Mouse (Mus musculus) intestine, embryonic 14.5 days (tissue): ENCODE results near the gene Higd1b. TPM values are rescaled to one million over a fixed set of nuclear protein-coding genes. Genes with fewer than 3 reads are reported as not detected.

Experiments
- ATAC-seq: fragments of 200-750 bp; cut with Nextera tagmentation; replicated peaks from 2 replicates; pipeline ENCODE4 v1.8.0; 2017; ENCODE audit warnings: low read depth, moderate number of reproducible peaks, moderate TSS enrichment, moderate library complexity; ENCODE audit not compliant: low FRiP score, low TSS enrichment
- DNase-seq: peaks from one replicate; pipeline ENCODE4 v3.0.0-alpha.2; 2018; ENCODE audit warnings: low spot score
- H3K27ac ChIP-seq: fragments of 300-500 bp; sonication (generic); 2 replicates; pipeline ENCODE4 v1.5.1; 2014; ENCODE audit warnings: low read depth, mild to moderate bottlenecking, control low read depth
- H3K27me3 ChIP-seq: fragments of 300-500 bp; sonication (generic); replicated peaks from 2 replicates; pipeline ENCODE4 v1.6.1; 2014; ENCODE audit warnings: low read length, control low read depth; ENCODE audit not compliant: control insufficient read depth, insufficient read depth
- H3K36me3 ChIP-seq: fragments of 300-500 bp; sonication (generic); 2 replicates; pipeline ENCODE4 v1.6.1; 2014; ENCODE audit warnings: low read length, control low read depth; ENCODE audit not compliant: control insufficient read depth, insufficient read depth
- H3K4me1 ChIP-seq: fragments of 300-500 bp; sonication (generic); replicated peaks from 2 replicates; pipeline ENCODE4 v1.6.1; 2014; ENCODE audit warnings: low read length, control low read depth, mixed read lengths; ENCODE audit not compliant: control insufficient read depth, insufficient read depth
- H3K4me2 ChIP-seq: fragments of 300-500 bp; sonication (generic); 2 replicates; pipeline ENCODE4 v1.6.1; 2014; ENCODE audit warnings: low read length
- H3K4me3 ChIP-seq: fragments of 300-500 bp; sonication (generic); 2 replicates; pipeline ENCODE4 v1.5.1; 2014; ENCODE audit warnings: low read depth, low read length, control low read depth, mixed read lengths
- H3K9ac ChIP-seq: fragments of 300-500 bp; sonication (generic); 2 replicates; pipeline ENCODE4 v1.6.1; 2014; ENCODE audit warnings: mild to moderate bottlenecking, low read length
- H3K9me3 ChIP-seq: fragments of 300-500 bp; sonication (generic); 2 replicates; pipeline ENCODE4 v1.6.1; 2016; ENCODE audit warnings: low read length, control low read depth; ENCODE audit not compliant: control insufficient read depth
- WGBS: fragments of 180-500 bp; shearing (Covaris S2); extraction: QIAGEN DNeasy Blood & Tissue Kit; methylation state at CpG from one replicate; pipeline ENCODE4 v1.1.7; 2014; 5-methylcytosine and 5-hydroxymethylcytosine counted together
- polyA plus RNA-seq: library from polyadenylated mRNA; unstranded; fragments of >200 nt; fragmentation: Nextera tagmentation; extraction: Ambion mirVana; gene quantifications from 2 replicates; pipeline ENCODE4 v1.2.1, GENCODE M21; 2014

The Higd1b gene
- polyA plus RNA-seq, 1 experiment from 2014 or later: not detected

DNA sequence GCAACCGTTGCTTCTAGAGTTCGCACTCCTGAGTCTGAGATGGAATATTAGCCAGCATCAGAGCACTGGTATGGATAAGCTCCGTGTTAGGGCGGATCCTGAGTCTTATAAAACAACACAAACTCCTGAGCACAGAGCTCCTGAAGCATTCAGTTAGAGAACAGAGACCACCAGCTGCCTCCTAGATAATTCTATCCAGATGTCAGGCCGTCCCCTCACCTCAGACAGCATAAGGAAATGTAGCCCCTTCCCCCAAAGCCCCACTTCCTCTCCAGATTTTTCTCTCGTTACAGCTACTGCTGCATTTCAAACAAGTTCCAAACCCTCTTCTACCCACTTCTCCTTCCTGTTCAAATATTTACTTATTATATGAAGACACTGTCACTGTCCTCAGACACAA, 20.3 kb downstream of the Higd1b start:
- DNase-seq: no peak
- Histone ChIP-seq H3K36me3 (peaks cover 96% of the 10 kb centered on the region), H3K4me3 (no peak overlapping the region), H3K27me3 (no peaks in the 10 kb centered on the region), H3K4me1 (no peaks in the 10 kb centered on the region), H3K9ac (no peak overlapping the region), H3K27ac (no peak overlapping the region), H3K4me2 (no peak overlapping the region), H3K9me3 (no peaks in the 10 kb centered on the region)
- 78% methylated on average over 6 of the region's 6 CpGs for WGBS
- ATAC-seq: no peak

DNA sequence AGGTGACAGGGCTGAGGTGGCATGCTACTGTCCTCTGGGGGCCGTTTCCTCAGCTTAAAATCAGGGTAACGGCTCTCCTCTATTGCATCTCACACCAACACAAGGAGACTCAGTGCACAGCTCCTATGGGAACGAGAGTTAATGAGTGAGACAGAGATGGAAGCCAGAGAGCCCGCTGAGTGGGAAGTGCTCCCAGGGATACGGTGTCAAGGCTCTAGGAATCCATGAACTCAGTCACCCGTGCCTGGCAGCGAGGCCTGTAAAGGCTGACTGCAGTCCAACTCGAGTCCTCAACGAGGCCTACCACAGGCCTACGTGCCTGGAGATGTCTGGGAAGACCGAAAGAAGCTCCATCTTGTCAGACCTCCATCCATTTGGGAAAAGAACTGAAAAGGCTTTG, 23.3 kb downstream of the Higd1b start:
- no peak overlapping the region for H3K9ac ChIP-seq
- no peaks in the 10 kb centered on the region for H3K27me3 ChIP-seq
- WGBS: 93% methylated on average over 11 of the region's 11 CpGs
- no peak overlapping the region for H3K4me2 ChIP-seq
- no peak overlapping the region for H3K27ac ChIP-seq
- no peak for DNase-seq
- ATAC-seq: no peak
- H3K36me3 ChIP-seq: peaks cover 99% of the 10 kb centered on the region
- no peaks in the 10 kb centered on the region for H3K9me3 ChIP-seq
- H3K4me3 ChIP-seq: no peak overlapping the region
- no peaks in the 10 kb centered on the region for H3K4me1 ChIP-seq

DNA sequence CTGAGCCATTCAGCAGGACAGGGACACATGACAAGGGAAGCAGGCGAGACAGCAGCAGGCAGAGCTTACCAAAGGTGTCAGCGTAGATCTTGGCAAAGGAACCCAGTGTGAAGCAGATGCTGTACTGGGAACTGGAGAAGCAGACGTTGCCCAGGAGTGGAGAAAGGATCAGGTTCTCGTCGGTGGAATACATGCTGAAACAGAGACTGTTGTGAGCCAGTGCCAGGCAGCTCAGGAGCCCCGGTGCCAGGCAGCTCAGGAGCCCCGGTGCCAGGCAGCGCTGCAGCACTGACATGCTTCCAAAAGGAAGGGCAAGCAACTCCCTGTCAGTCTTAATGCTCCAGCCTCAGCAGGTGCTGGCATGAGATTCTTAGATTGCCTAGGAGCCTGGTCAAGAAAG, 24.3 kb downstream of the Higd1b start:
- no peaks in the 10 kb centered on the region for H3K9me3 ChIP-seq
- peaks cover 97% of the 10 kb centered on the region for H3K36me3 ChIP-seq
- WGBS: 91% methylated on average over 8 of the region's 8 CpGs
- no peak overlapping the region for H3K4me3 ChIP-seq
- ATAC-seq (no peak), DNase-seq (no peak)
- H3K9ac ChIP-seq: no peak overlapping the region
- H3K4me1 ChIP-seq: no peaks in the 10 kb centered on the region
- no peak overlapping the region for H3K27ac ChIP-seq
- no peaks in the 10 kb centered on the region for H3K27me3 ChIP-seq
- no peak overlapping the region for H3K4me2 ChIP-seq

DNA sequence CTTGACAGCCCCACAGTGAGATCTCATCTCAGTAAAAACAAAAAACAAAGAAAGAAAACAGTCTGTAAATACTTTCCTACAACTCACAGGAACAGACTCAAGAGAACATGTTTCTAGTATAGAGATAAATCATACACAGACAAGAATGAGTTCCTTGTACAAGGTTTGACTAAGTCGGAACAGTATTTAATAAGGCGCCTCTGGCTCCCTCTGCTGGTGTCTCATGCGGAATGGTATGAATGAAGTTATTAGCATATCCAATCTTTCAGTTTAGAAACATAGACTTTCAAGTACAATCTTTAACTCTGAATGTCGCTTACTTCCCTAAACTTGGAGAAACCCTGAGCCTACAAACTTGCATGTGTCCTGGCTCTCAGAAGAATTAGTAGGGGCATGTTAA, 28.6 kb downstream of the Higd1b start:
- H3K27ac ChIP-seq: no peak overlapping the region
- DNase-seq (peak; percentile 88), ATAC-seq (no peak)
- 31% methylated on average over 4 of the region's 4 CpGs for WGBS
- H3K9me3 ChIP-seq: no peaks in the 10 kb centered on the region
- peaks cover 95% of the 10 kb centered on the region for H3K36me3 ChIP-seq
- H3K4me3 ChIP-seq: no peak overlapping the region
- no peak overlapping the region for H3K4me2 ChIP-seq
- no peaks in the 10 kb centered on the region for H3K27me3 ChIP-seq
- H3K9ac ChIP-seq: no peak overlapping the region
- H3K4me1 ChIP-seq: no peaks in the 10 kb centered on the region

DNA sequence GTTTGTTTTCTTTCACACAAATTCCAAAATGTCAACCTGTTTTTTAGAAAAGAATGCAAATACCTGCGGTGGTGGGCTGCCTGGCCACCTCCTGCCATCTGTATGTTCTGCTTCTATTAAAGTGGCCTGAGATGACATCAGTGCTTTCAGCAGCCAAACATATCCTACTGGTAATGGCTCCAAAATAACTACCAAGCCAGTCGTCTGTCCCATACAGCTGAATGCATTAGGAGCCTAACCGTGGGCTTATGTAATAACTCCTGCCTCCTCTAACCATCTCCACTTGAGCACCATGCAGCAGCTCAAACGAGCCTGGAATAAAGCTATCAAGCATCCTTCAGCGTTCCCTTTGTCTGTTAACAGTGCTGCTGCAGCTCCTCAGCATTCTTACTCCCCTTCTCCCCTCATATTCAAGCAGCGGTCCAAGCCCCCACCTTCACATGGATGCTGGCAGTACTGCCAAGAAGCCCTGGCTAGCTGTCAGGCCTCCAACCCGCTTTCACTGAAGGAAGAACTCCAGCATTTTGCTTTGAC, 39.2 kb downstream of the Higd1b start:
- H3K4me2 ChIP-seq: no peak overlapping the region
- ATAC-seq (no peak), DNase-seq (no peak)
- peaks cover 7% of the 10 kb centered on the region for H3K4me1 ChIP-seq
- H3K9ac ChIP-seq: no peak overlapping the region
- 88% methylated on average over 7 of the region's 7 CpGs for WGBS
- H3K27me3 ChIP-seq: no peaks in the 10 kb centered on the region
- H3K4me3 ChIP-seq: no peak overlapping the region
- peaks cover 64% of the 10 kb centered on the region for H3K36me3 ChIP-seq
- H3K9me3 ChIP-seq: no peaks in the 10 kb centered on the region
- H3K27ac ChIP-seq: no peak overlapping the region

DNA sequence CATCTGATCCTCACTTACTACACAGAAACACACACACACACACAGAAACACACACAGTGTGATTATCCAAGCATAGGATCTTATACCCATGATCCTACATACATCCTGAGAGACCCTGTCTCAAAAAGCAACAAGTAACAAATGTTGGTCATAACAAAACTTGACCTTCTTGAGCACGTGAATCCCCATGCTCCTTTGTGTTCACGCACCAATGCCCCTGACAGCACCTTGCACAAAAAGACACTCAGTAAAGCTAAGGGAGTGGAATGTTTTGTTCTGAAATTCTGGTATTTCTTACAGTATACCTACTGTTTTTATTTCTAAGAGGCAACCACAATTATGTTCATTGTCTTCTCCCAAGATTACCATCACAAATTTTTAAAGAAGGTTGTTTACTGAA, 43.9 kb downstream of the Higd1b start:
- DNase-seq (no peak), ATAC-seq (no peak)
- peak overlapping the region; percentile 69; the same call in 1 of the 2 replicates for H3K9ac ChIP-seq
- H3K9me3 ChIP-seq: no peaks in the 10 kb centered on the region
- peaks cover 32% of the 10 kb centered on the region for H3K36me3 ChIP-seq
- H3K27ac ChIP-seq: no peak overlapping the region
- H3K4me3 ChIP-seq: no peak overlapping the region
- peak overlapping the region; percentile 80 for H3K4me2 ChIP-seq
- H3K4me1 ChIP-seq: peaks cover 12% of the 10 kb centered on the region
- 91% methylated on average over 2 of the region's 2 CpGs for WGBS
- no peaks in the 10 kb centered on the region for H3K27me3 ChIP-seq

DNA sequence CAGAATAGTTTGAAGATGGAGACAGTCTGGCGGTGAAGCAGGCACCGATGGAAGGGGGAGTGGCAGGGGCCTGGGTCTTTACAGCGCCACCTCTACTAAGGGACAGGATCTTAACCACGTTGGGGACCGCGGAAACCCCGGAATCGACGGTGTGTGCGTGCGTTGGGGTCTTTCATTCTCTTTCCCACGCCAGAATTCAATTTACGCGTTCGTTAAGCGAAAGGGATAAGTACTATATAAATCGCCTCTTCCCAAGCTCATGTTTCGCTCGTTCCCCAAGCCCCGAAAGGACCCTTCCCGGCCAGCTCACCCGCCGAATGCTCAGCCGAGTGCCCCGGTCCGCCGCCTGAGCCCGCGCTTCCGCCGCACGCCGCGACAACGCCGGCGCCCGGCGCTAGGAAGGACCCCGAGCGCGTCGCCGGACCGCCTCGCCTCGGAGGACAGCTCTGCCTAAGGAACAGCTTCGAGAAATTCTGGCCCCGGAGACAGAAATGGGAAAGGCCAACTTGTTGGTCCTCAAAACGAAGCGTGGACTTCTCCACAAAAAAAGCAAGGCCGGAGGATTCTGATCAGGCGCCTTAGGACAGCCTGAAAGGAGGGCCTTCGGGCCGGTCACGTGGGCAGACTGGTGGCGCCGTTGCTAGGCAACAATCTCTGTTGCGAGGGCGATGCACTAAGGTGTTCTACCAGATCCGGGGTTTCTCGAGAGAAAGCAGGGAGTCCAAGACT, 45.1 kb downstream of the Higd1b start, which contains the start of the genes Eftud2 and Ccdc103:
Eftud2 (minus strand) TSS at position 401 of the 729 bp plus-strand sequence.
Ccdc103 (plus strand) TSS at position 620 of the 729 bp plus-strand sequence.
- peaks cover 20% of the 10 kb centered on the region for H3K36me3 ChIP-seq

DNA sequence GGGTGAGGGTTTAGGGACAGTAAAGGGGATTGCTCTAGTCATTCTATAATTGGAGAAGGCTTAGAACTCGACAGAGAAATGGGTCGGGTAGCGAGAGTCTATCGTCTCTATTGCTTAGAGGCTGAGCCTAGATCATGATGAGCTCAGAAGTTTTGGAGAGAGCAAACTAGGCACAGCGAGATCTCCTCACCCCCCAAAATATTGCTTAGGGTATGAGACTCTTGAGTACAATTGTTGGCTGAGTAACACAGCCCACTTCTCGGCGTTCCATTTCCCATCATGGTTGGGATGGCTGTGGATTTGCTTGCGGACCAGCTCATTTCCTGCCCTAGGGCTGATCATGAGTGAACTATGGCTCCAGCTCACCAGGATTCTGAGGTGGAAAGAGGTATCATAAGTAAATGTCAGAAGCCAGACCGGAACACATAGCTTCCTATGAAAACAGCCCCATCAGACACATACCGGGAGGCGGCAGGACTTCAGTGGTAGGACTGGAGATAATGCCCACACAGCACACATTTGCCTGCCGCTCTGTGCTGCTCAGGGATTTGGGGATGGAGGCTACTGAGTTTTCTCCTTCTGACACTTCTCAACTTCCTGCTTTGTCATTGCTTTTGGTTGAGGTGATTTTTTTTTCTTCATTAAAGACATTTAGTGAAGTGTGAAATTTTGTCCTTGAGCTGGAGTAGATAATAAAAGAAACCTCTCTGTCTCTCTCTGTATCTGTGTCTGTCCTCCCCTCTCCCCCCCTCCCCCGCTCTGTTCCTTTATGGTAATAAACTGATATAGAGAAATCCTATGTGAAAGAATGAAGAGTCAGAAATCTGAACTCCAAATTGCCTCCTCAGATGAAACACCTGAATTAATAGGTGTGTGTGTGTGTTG, 45.9 kb downstream of the Higd1b start:
- Histone ChIP-seq H3K4me1 (peaks cover 15% of the 10 kb centered on the region), H3K27ac (peak overlapping the region; percentile 90; the same call in 1 of the 2 replicates), H3K4me3 (peak overlapping the region; percentile 62), H3K36me3 (peaks cover 12% of the 10 kb centered on the region), H3K9me3 (no peaks in the 10 kb centered on the region), H3K4me2 (peak overlapping the region; percentile 80), H3K9ac (peak overlapping the region; percentile 69), H3K27me3 (0 out of 2 replicates have a peak, but pooled peaks cover 1% of the 10 kb centered on the region)
- DNase-seq: no peak
- ATAC-seq: no peak
- WGBS: 16% methylated on average over 13 of the region's 13 CpGs

More for the DNA sequence above, 45.1 kb downstream of the Higd1b start, which contains the start of the genes Eftud2 and Ccdc103:
- Histone ChIP-seq H3K4me1 (peaks cover 15% of the 10 kb centered on the region), H3K27me3 (no peaks in the 10 kb centered on the region), H3K9me3 (no peaks in the 10 kb centered on the region), H3K4me3 (peak within 1 kb of the TSS; percentile 62), H3K4me2 (peak within 1 kb of the TSS; percentile 80), H3K27ac (peak within 1 kb of the TSS; percentile 90), H3K9ac (peak within 1 kb of the TSS; percentile 69)
- DNase-seq: peak; percentile 99
- ATAC-seq: peak; percentile 92
- WGBS: under 1% methylated on average over 62 of the region's 62 CpGs
